Mouse (Mus musculus): Measurements from ENCODE around the gene Maml3. TPM values are rescaled to one million over a fixed set of nuclear protein-coding genes. Genes with fewer than 3 reads are reported as not detected.
A peak's percentile ranks its signal among the peaks of the same experiment; 100 is the strongest.

Gene Maml3
- polyA plus RNA-seq, 1 experiment from 2014 or later = 8.6 TPM

DNA sequence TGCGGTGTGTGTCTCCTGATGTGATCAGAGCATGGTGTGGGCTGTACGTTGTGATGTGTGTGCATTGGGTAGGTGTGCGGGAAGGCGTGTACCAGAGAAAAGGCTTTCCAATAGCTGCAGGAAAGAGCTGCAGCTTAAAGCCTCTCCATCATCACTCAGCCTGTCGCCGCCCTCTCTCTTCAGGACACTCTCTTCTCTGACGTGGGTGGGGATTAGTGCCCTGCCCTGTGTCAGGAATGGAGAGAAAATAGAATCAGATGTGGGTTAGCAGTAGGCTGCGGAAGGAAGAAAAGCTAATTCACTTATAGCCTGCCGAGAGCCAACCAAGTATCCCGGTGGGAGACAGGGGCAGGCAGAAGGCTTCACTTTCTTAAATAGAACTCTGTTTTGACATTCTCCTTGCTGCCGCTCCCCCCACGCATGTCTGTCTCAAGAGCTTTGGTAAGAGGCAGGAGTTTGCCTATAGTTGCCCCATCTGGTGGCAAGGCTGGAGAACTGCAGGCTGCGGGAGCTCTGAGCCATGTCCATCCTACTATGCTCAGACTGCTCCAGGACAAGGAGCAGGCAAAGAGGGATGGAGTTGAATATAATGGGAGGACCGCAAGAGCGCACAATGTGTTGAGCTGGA lies 456.7 kb downstream of the Maml3 start:
- Histone ChIP-seq H3K9ac (replicated peaks) (no peak overlapping the region), H3K36me3 (no peaks in the 10 kb centered on the region), H3K27ac (0 out of 2 replicates have a peak overlapping the region, but pooled peaks have one; percentile 0), H3K4me1 (replicated peaks) (peaks cover 18% of the 10 kb centered on the region), H3K4me2 (replicated peaks) (peak overlapping the region; percentile 37), H3K9me3 (peaks cover 8% of the 10 kb centered on the region), H3K27me3 (no peaks in the 10 kb centered on the region), H3K4me3 (replicated peaks) (no peak overlapping the region)
- ATAC-seq = peak; percentile 70
- WGBS = 38% methylated on average over 15 of the region's 15 CpGs

GRCm38 (mm10) chr3:51647356-51647755 lies 457.5 kb downstream of the Maml3 start:
- H3K4me2 ChIP-seq (replicated peaks) = no peak overlapping the region
- H3K9me3 ChIP-seq = peaks cover 8% of the 10 kb centered on the region
- no peak overlapping the region for H3K9ac ChIP-seq (replicated peaks)
- H3K27ac ChIP-seq = no peak overlapping the region
- H3K36me3 ChIP-seq = no peaks in the 10 kb centered on the region
- no peak overlapping the region for H3K4me3 ChIP-seq (replicated peaks)
- no peak for ATAC-seq
- H3K27me3 ChIP-seq = no peaks in the 10 kb centered on the region
- WGBS = 87% methylated on average over 4 of the region's 4 CpGs
- peaks cover 10% of the 10 kb centered on the region for H3K4me1 ChIP-seq (replicated peaks)

- no peak overlapping the region for H3K4me2 ChIP-seq (replicated peaks)
- H3K4me1 ChIP-seq (replicated peaks) = peaks cover 5% of the 10 kb centered on the region; the same call in 1 of the 2 replicates
- no peak overlapping the region for H3K4me3 ChIP-seq (replicated peaks)
- no peaks in the 10 kb centered on the region for H3K36me3 ChIP-seq
- ATAC-seq = no peak
- H3K9ac ChIP-seq (replicated peaks) = no peak overlapping the region
- WGBS = 78% methylated on average over 10 of the region's 10 CpGs
- peaks cover 8% of the 10 kb centered on the region for H3K9me3 ChIP-seq
- no peak overlapping the region for H3K27ac ChIP-seq
- H3K27me3 ChIP-seq = no peaks in the 10 kb centered on the region
Observed at GRCm38 (mm10) chr3:51646301-51646700, 458.6 kb downstream of the Maml3 start.

DNA sequence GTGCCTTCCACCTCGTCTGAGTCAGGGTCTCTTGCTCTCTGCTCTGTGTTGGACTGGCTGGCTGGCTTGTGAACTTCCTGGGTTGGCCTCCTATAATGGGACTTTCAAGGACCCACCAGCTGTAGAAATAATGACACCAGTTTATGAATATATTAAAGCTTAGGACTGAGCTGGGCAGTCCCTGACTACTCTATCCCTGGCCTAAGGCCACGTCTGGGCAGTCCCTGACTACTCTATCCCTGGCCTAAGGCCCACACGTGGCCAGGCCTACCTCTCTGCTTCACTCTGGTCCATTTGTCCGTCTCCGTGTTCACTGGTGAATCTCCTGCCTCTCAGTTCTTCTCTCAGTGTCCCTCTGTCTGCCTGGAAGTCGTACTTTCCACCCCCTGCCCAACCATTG lies 459.4 kb downstream of the Maml3 start:
- Histone ChIP-seq H3K27me3 (no peaks in the 10 kb centered on the region), H3K27ac (no peak overlapping the region), H3K9me3 (peaks cover 8% of the 10 kb centered on the region), H3K9ac (replicated peaks) (no peak overlapping the region), H3K4me1 (replicated peaks) (peaks cover 5% of the 10 kb centered on the region; the same call in 1 of the 2 replicates), H3K4me3 (replicated peaks) (no peak overlapping the region), H3K36me3 (no peaks in the 10 kb centered on the region), H3K4me2 (replicated peaks) (no peak overlapping the region)
- WGBS = 87% methylated on average over 6 of the region's 6 CpGs
- no peak for ATAC-seq

- Histone ChIP-seq H3K9ac (replicated peaks) (no peak overlapping the region), H3K27ac (no peak overlapping the region), H3K4me1 (replicated peaks) (no peaks in the 10 kb centered on the region), H3K27me3 (no peaks in the 10 kb centered on the region), H3K4me2 (replicated peaks) (no peak overlapping the region), H3K9me3 (no peaks in the 10 kb centered on the region; the same call in 1 of the 2 replicates), H3K4me3 (replicated peaks) (no peak overlapping the region), H3K36me3 (no peaks in the 10 kb centered on the region)
- WGBS = 97% methylated on average over 6 of the region's 6 CpGs
- no peak for ATAC-seq
Observed at GRCm38 (mm10) chr3:51638260-51638659, 466.6 kb downstream of the Maml3 start.

GRCm38 (mm10) chr3:51637326-51637725 lies 467.6 kb downstream of the Maml3 start:
- H3K9me3 ChIP-seq = no peaks in the 10 kb centered on the region; the same call in 1 of the 2 replicates
- H3K4me3 ChIP-seq (replicated peaks) = no peak overlapping the region
- H3K9ac ChIP-seq (replicated peaks) = no peak overlapping the region
- no peak for ATAC-seq
- H3K4me1 ChIP-seq (replicated peaks) = no peaks in the 10 kb centered on the region
- no peak overlapping the region for H3K27ac ChIP-seq
- H3K4me2 ChIP-seq (replicated peaks) = no peak overlapping the region
- H3K36me3 ChIP-seq = no peaks in the 10 kb centered on the region
- no peaks in the 10 kb centered on the region for H3K27me3 ChIP-seq
- WGBS = 95% methylated on average over 6 of the region's 6 CpGs

DNA sequence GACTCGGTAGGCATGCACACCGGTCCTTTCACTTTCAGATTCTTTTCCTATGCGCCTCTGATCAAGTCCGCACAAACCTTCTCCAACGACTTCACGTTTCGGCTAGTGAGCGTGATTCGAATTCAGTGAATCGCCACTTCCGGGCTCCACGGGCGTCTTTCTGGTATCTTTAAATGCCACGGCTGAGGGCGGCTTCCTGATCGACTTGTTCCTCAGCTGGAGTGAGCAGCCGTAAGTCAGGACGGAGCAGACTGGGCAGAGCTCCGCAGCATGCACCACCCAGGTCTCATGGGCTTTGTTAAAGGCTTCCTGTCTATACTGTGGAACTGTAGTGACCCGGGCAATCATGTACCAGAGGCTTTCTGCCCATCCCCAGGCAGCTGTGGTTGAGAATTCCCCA lies 468.2 kb downstream of the Maml3 start:
- ATAC-seq = no peak
- H3K4me1 ChIP-seq (replicated peaks) = no peaks in the 10 kb centered on the region

GRCm38 (mm10) chr3:51635960-51636359 lies 468.9 kb downstream of the Maml3 start:
- Histone ChIP-seq H3K9ac (replicated peaks) (no peak overlapping the region), H3K4me3 (replicated peaks) (no peak overlapping the region), H3K27ac (no peak overlapping the region), H3K4me1 (replicated peaks) (no peaks in the 10 kb centered on the region), H3K4me2 (replicated peaks) (no peak overlapping the region), H3K9me3 (no peaks in the 10 kb centered on the region; the same call in 1 of the 2 replicates), H3K27me3 (no peaks in the 10 kb centered on the region), H3K36me3 (no peaks in the 10 kb centered on the region)
- 75% methylated on average over 2 of the region's 2 CpGs for WGBS
- ATAC-seq = no peak

More for the DNA sequence above, 468.2 kb downstream of the Maml3 start:
- H3K4me3 ChIP-seq (replicated peaks) = no peak overlapping the region
- H3K27ac ChIP-seq = no peak overlapping the region
- no peaks in the 10 kb centered on the region for H3K36me3 ChIP-seq
- no peak overlapping the region for H3K4me2 ChIP-seq (replicated peaks)
- 92% methylated on average over 20 of the region's 20 CpGs for WGBS
- H3K9ac ChIP-seq (replicated peaks) = no peak overlapping the region
- H3K9me3 ChIP-seq = no peaks in the 10 kb centered on the region; the same call in 1 of the 2 replicates
- H3K27me3 ChIP-seq = no peaks in the 10 kb centered on the region

Other genes starting within 250 kb of the Maml3 start
- gene Foxo1, start 163.3 kb upstream of the Maml3 start, polyA plus RNA-seq (2015; fragmentation: Nextera tagmentation; extraction: Ambion mirVana) = 1.7 and 2.6 TPM in 2 replicates

Measured in midbrain, embryonic 13.5 days (tissue).